Mouse (Mus musculus) stomach, postnatal 0 days (tissue): ENCODE measurements at regions not wholly inside any gene's neighbourhood (a gene's known extent, or its start where the extent isn't known, plus 50 kb on each side); places are given as distances from the start of the nearest gene placed in this dataset.

ENCODE experiments used
- ATAC-seq: fragments of 200-750 bp; cut with Nextera tagmentation; 2 replicates; pipeline ENCODE4 v1.8.0; 2017; ENCODE audit not compliant: low FRiP score, low TSS enrichment
- DNase-seq: peaks from one replicate; pipeline ENCODE4 v3.0.0-alpha.2; 2016; ENCODE audit warnings: low spot score
- H3K27ac ChIP-seq: fragments of 300-500 bp; sonication (generic); replicated peaks from 2 replicates; pipeline ENCODE4 v1.5.1; 2014; ENCODE audit warnings: mild to moderate bottlenecking, control low read depth
- H3K27me3 ChIP-seq: fragments of 300-500 bp; sonication (generic); 2 replicates; pipeline ENCODE4 v1.6.1; 2014; ENCODE audit warnings: low read length; ENCODE audit not compliant: control insufficient read depth, insufficient read depth
- H3K36me3 ChIP-seq: fragments of 300-500 bp; sonication (generic); 2 replicates; pipeline ENCODE4 v1.6.1; 2014; ENCODE audit warnings: low read length, mixed read lengths; ENCODE audit not compliant: control insufficient read depth, insufficient read depth
- H3K4me1 ChIP-seq: fragments of 300-500 bp; sonication (generic); replicated peaks from 2 replicates; pipeline ENCODE4 v1.6.1; 2014; ENCODE audit warnings: antibody characterized with exemption; ENCODE audit not compliant: control insufficient read depth, insufficient read depth
- H3K4me2 ChIP-seq: fragments of 300-500 bp; sonication (generic); replicated peaks from 2 replicates; pipeline ENCODE4 v1.6.1; 2014; ENCODE audit warnings: low read depth, mild to moderate bottlenecking, control low read depth, moderate library complexity
- H3K4me3 ChIP-seq: fragments of 300-500 bp; sonication (generic); 2 replicates; pipeline ENCODE4 v1.5.1; 2014; ENCODE audit warnings: low read depth, low read length, control low read depth
- H3K9ac ChIP-seq: fragments of 300-500 bp; sonication (generic); 2 replicates; pipeline ENCODE4 v1.6.1; 2014; ENCODE audit warnings: mild to moderate bottlenecking, low read length, control low read depth, mixed read lengths
- H3K9me3 ChIP-seq: fragments of 300-500 bp; sonication (generic); 2 replicates; pipeline ENCODE4 v1.6.1; 2016; ENCODE audit warnings: low read length; ENCODE audit not compliant: control insufficient read depth
- CTCF ChIP-seq: IDR thresholded peaks from 2 replicates; pipeline ENCODE4 v1.5.1; 2016; ENCODE audit warnings: antibody characterized with exemption, low read depth, mild to moderate bottlenecking, moderate library complexity
- EP300 ChIP-seq: optimal IDR thresholded peaks from 2 replicates; pipeline ENCODE3; 2016; ENCODE audit warnings: antibody characterized with exemption
- WGBS: fragments of 180-500 bp; shearing (Covaris S2); extraction: QIAGEN DNeasy Blood & Tissue Kit; methylation state at CpG from one replicate; pipeline ENCODE4 v1.1.7; 2014; 5-methylcytosine and 5-hydroxymethylcytosine counted together

GRCm38 (mm10) chr16:67919175-67919574 is 298.5 kb upstream of the Cadm2 start:
- H3K9me3 ChIP-seq = no peaks in the 10 kb centered on the region
- 81% methylated on average over 2 of the region's 2 CpGs for WGBS
- H3K27me3 ChIP-seq = no peaks in the 10 kb centered on the region

GRCm38 (mm10) chr16:67871304-67872022 is 250.8 kb upstream of the Cadm2 start:
- no peak overlapping the region for H3K4me3 ChIP-seq
- TF ChIP-seq EP300 (no peak), CTCF (no peak)
- 58% methylated on average over 1 of the region's 1 CpGs for WGBS
- H3K9me3 ChIP-seq = no peaks in the 10 kb centered on the region
- H3K27me3 ChIP-seq = no peaks in the 10 kb centered on the region
- H3K9ac ChIP-seq = no peak overlapping the region
- ATAC-seq (no peak), DNase-seq (no peak)
- no peak overlapping the region for H3K27ac ChIP-seq
- H3K4me2 ChIP-seq = no peak overlapping the region
- no peaks in the 10 kb centered on the region for H3K4me1 ChIP-seq
- no peaks in the 10 kb centered on the region for H3K36me3 ChIP-seq

More at GRCm38 (mm10) chr16:67919175-67919574, 298.5 kb upstream of the Cadm2 start:
- Histone ChIP-seq H3K9ac (no peak overlapping the region), H3K36me3 (no peaks in the 10 kb centered on the region), H3K4me2 (no peak overlapping the region), H3K4me3 (no peak overlapping the region), H3K4me1 (no peaks in the 10 kb centered on the region), H3K27ac (no peak overlapping the region)
- DNase-seq (no peak), ATAC-seq (no peak)
- TF ChIP-seq CTCF (no peak), EP300 (no peak)

- Histone ChIP-seq H3K4me1 (no peaks in the 10 kb centered on the region), H3K4me2 (no peak overlapping the region), H3K36me3 (no peaks in the 10 kb centered on the region), H3K9me3 (no peaks in the 10 kb centered on the region), H3K9ac (no peak overlapping the region), H3K27ac (no peak overlapping the region), H3K4me3 (no peak overlapping the region), H3K27me3 (no peaks in the 10 kb centered on the region)
- ATAC-seq = no peak
- no peak for DNase-seq
- WGBS = 56% methylated on average over 2 of the region's 2 CpGs
- TF ChIP-seq CTCF = no peak
- no peak for TF ChIP-seq EP300
These were observed 229.5 kb upstream of the Cadm2 start for GRCm38 (mm10) chr16:67850201-67850600.

- Histone ChIP-seq H3K9ac (no peak overlapping the region), H3K4me3 (no peak overlapping the region), H3K4me1 (no peaks in the 10 kb centered on the region), H3K9me3 (no peaks in the 10 kb centered on the region), H3K27ac (no peak overlapping the region), H3K36me3 (no peaks in the 10 kb centered on the region), H3K4me2 (no peak overlapping the region), H3K27me3 (no peaks in the 10 kb centered on the region)
- TF ChIP-seq EP300 (no peak), CTCF (no peak)
- no peak for ATAC-seq
- DNase-seq = no peak
- 73% methylated on average over 5 of the region's 5 CpGs for whole genome bisulfite sequencing
These were observed 223.8 kb upstream of the Cadm2 start for GRCm38 (mm10) chr16:67844481-67844880.

GRCm38 (mm10) chr16:67797236-67797635 is 176.5 kb upstream of the Cadm2 start:
- no peak overlapping the region for H3K4me2 ChIP-seq
- H3K9ac ChIP-seq = no peak overlapping the region
- H3K27me3 ChIP-seq = no peaks in the 10 kb centered on the region
- no peak for DNase-seq
- H3K36me3 ChIP-seq = no peaks in the 10 kb centered on the region
- no peak overlapping the region for H3K4me3 ChIP-seq
- no peaks in the 10 kb centered on the region for H3K9me3 ChIP-seq
- H3K4me1 ChIP-seq = no peaks in the 10 kb centered on the region
- ATAC-seq = no peak
- TF ChIP-seq CTCF = no peak
- TF ChIP-seq EP300 = no peak
- H3K27ac ChIP-seq = no peak overlapping the region

- no peaks in the 10 kb centered on the region for H3K36me3 ChIP-seq
- H3K27me3 ChIP-seq = no peaks in the 10 kb centered on the region
- no peak overlapping the region for H3K9ac ChIP-seq
- no peaks in the 10 kb centered on the region for H3K4me1 ChIP-seq
- ATAC-seq (no peak), DNase-seq (peak; percentile 44)
- no peak overlapping the region for H3K27ac ChIP-seq
- no peak overlapping the region for H3K4me3 ChIP-seq
- H3K9me3 ChIP-seq = no peaks in the 10 kb centered on the region
- WGBS = 43% methylated on average over 3 of the region's 3 CpGs
- TF ChIP-seq CTCF = peak; percentile 68
- TF ChIP-seq EP300 = no peak
- H3K4me2 ChIP-seq = no peak overlapping the region
These were observed 155.4 kb upstream of the Cadm2 start for GRCm38 (mm10) chr16:67776091-67776490.
